In genomic region chr6:47358686-47359085, GRCm38 (mm10) we compare ENCODE assay signal across 8 mouse cellular contexts.
DNase-seq lines count a peak whose midpoint lies in the region.

No protein-coding gene starts in this region.

- DNase-seq in left cerebral cortex, adult 11 months (ENCODE audit: low spot score), result peak; percentile 26
- no peak for DNase-seq in left cerebral cortex, postnatal 10 days (ENCODE audit: extremely low spot score in 1 of 2, low spot score in 2 of 2)
- peak; percentile 33 for DNase-seq in MN1 (ENCODE audit: low spot score)
- peak; percentile 28 for DNase-seq in cerebellum, adult 11-12 months
- DNase-seq in heart, postnatal 14 days, result peak; percentile 4 to 23
- peak; percentile 34 to 37 for DNase-seq in left cerebral cortex, postnatal 14 days (ENCODE audit: low spot score in 2 of 2)
- peak; percentile 37 to 58 for DNase-seq in right cerebral cortex, adult 2 months (ENCODE audit: low spot score in 2 of 2)
- DNase-seq in spleen, postnatal 4 days (ENCODE audit: low spot score in 2 of 2), result no peak

- intact Hi-C loops in left cerebral cortex, postnatal 10 days (cut with DNase I), result no loop called here
- intact Hi-C loops in heart, postnatal 14 days (cut with DNase I), result no loop called here
- intact Hi-C loops in left cerebral cortex, postnatal 14 days (cut with DNase I), result no loop called here

Comparison
In these comparisons a context has a peak if more than half of its experiments do, and no peak if none do; other contexts are left out.
1. DNase-seq: peak in left cerebral cortex, adult 11 months (single experiment), MN1 (single experiment), cerebellum, adult 11-12 months (single experiment), heart, postnatal 14 days (2 of 2), left cerebral cortex, postnatal 14 days (2 of 2) and right cerebral cortex, adult 2 months (2 of 2); none in left cerebral cortex, postnatal 10 days (0 of 2) and spleen, postnatal 4 days (0 of 2).